Mouse (Mus musculus) left cerebral cortex, postnatal 4 days (tissue): Measurements from ENCODE around the gene Olfr1076. TPM values are rescaled to one million over a fixed set of nuclear protein-coding genes. Genes with fewer than 3 reads are reported as not detected.
"Not testable (repeated sequence)": the region's sequence is repeated elsewhere in the genome, so short reads cannot be mapped to it uniquely, and the experiment has no call there.

ENCODE experiments used
- DNase-seq: peaks from one replicate; pipeline ENCODE4 v3.0.0-alpha.2; 2022
- intact Hi-C: fragments of 180-260 bp; cut with DNase I; formaldehyde crosslinking; loops from one replicate; pipeline ENCODE4 v1.15.1; 2025
- total RNA-seq, 2 experiments: library from RNA; stranded (reverse); gene quantifications; 2 replicates each; pipeline ENCODE4 v1.2.3; 2021

Gene Olfr1076
- not detected for total RNA-seq

DNA sequence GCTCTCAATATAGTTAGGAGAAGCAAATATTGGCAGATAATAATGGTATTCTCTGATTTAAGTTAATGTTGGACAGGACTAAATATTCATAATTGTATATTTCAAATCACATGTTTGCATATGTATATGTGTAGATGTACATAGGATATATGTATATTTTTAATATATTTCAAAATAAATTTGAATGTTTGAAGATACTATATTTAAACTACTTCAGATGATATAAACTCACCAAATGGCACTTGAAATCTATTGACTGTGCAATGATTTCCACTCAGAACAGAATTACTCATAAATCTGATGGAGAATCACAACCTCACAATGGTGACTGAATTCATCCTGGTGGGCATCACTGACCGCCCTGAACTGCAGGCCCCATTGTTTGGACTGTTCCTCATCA is at the start of gene Olfr1076:
Olfr1076 (plus strand) TSS at position 301 of the 400 bp plus-strand sequence.
- intact Hi-C loops: no loop called here
- DNase-seq: no peak

DNA sequence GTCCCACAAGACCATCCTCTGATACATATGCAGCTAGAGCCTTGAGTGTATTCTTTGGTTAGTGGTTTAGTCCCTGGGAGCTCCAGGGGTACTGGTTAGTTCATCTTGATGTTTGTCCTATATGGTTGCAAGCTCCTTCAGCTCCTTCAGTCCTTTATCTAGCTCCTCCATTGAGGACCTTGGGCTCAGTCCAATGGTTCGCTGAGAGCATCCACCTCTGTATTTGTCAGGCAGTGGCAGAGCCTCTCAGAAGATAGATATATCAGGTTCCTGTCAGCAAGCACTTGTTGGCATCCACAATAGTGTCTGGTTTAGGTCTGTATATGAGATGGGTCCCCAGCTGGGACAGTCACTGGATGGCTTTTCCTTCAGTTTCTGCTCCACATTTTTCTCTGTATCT is 47.8 kb upstream of the Olfr1076 start:
- intact Hi-C loops: loop anchor here (10.0 kb wide), 1 partner anchor 1336 kb away; no protein-coding TSS in a partner anchor

GRCm38 (mm10) chr2:86464442-86465109 is 43.7 kb upstream of the Olfr1076 start:
- DNase-seq: peak; percentile 43
- intact Hi-C loops: loop anchor here (2.0 to 10.0 kb wide), 2 partner anchors 740 to 1340 kb away; no protein-coding TSS in a partner anchor

More for the DNA sequence above, 47.8 kb upstream of the Olfr1076 start:
- no peak for DNase-seq

- DNase-seq: no peak
- intact Hi-C loops: no loop called here
These were observed 21.0 kb upstream of the Olfr1076 start, which contains the start of gene Olfr228 for GRCm38 (mm10) chr2:86487286-86487685. TSS of gene Olfr228 (minus strand) at chr2:86487386.

GRCm38 (mm10) chr2:86530991-86531390 is 22.7 kb downstream of the Olfr1076 start:
- DNase-seq: peak; percentile 15
- intact Hi-C loops: no loop called here

DNA sequence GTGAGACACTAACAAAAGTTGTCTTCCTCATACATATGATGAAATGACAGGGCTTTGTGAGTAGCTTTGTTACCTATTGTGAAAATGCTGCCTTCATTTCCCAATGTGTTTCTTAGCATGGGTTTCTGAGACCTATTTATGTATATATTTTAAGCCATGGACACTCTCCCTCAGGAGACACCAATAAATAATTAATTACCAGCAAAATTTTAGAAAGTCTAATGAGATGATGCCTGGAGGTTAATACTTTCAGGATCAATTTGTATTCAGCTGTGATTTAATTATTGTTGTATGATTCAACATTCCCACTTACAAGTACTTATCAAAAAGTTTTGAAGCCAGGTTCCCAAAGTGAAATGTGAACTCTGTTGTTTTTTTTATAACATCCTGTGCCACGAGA is 34.1 kb downstream of the Olfr1076 start, which contains the start of gene Olfr1079:
Olfr1079 (minus strand) TSS at position 101 of the 400 bp plus-strand sequence.
- DNase-seq: no peak
- intact Hi-C loops: no loop called here

GRCm38 (mm10) chr2:86558135-86558534 is 49.9 kb downstream of the Olfr1076 start, which contains the start of gene Olfr1080:
TSS of gene Olfr1080 (minus strand) at chr2:86558235.
- intact Hi-C loops, DNase-seq: not testable (repeated sequence)

Other genes with a start within 250 kb of the Olfr1076 start
- not detected for gene Olfr1051, start 229.4 kb upstream of the Olfr1076 start, total RNA-seq
- not detected for gene Olfr1052, start 216.0 kb upstream of the Olfr1076 start, total RNA-seq
- gene Olfr1053, start 193.2 kb upstream of the Olfr1076 start, total RNA-seq: not detected
- gene Olfr1054, start 173.0 kb upstream of the Olfr1076 start, total RNA-seq: not detected
- gene Olfr1055, start 158.2 kb upstream of the Olfr1076 start, total RNA-seq: not detected
- gene Olfr1056, start 146.0 kb upstream of the Olfr1076 start, total RNA-seq: not detected
- gene Olfr1057, start 130.1 kb upstream of the Olfr1076 start, total RNA-seq: not detected
- gene Olfr1058, start 119.9 kb upstream of the Olfr1076 start, total RNA-seq: not detected
- not detected for gene Olfr1061, start 94.4 kb upstream of the Olfr1076 start, total RNA-seq
- not detected for gene Olfr1062, start 81.7 kb upstream of the Olfr1076 start, total RNA-seq
- not detected for gene Olfr1065, start 57.9 kb upstream of the Olfr1076 start, total RNA-seq
- not detected for gene Olfr1066, start 52.2 kb upstream of the Olfr1076 start, total RNA-seq
- not detected for gene Olfr228, start 21.1 kb upstream of the Olfr1076 start, total RNA-seq
- gene Olfr1079, start 34.0 kb downstream of the Olfr1076 start, total RNA-seq: not detected
- not detected for gene Olfr1080, start 49.8 kb downstream of the Olfr1076 start, total RNA-seq
- not detected for gene Olfr1082, start 90.5 kb downstream of the Olfr1076 start, total RNA-seq
- gene Olfr1084, start 131.3 kb downstream of the Olfr1076 start, total RNA-seq: not detected
- gene Olfr1085, start 153.6 kb downstream of the Olfr1076 start, total RNA-seq: not detected
- gene Olfr1086, start 171.6 kb downstream of the Olfr1076 start, total RNA-seq: not detected
- gene Olfr1087, start 189.9 kb downstream of the Olfr1076 start, total RNA-seq: not detected
- not detected for gene Olfr1089, start 225.2 kb downstream of the Olfr1076 start, total RNA-seq